Mouse (Mus musculus) right cerebral cortex, postnatal 4 days (tissue): ENCODE measurements at regions not wholly inside any gene's neighbourhood (a gene's known extent, or its start where the extent isn't known, plus 50 kb on each side); places are given as distances from the start of the nearest gene placed in this dataset.

ENCODE experiments used
- DNase-seq: peaks from one replicate; pipeline ENCODE4 v3.0.0-alpha.2; 2022

- DNase-seq: no peak
These were observed 186.3 kb downstream of the Usp46 start for GRCm38 (mm10) chr5:73881941-73882340.

- no peak for DNase-seq
These were observed 183.2 kb downstream of the Usp46 start for GRCm38 (mm10) chr5:73884998-73885397.

GRCm38 (mm10) chr5:73885691-73886090 lies 182.5 kb downstream of the Usp46 start:
- no peak for DNase-seq

GRCm38 (mm10) chr5:73887306-73887958 lies 180.8 kb downstream of the Usp46 start:
- no peak for DNase-seq

- no peak for DNase-seq
These were observed 179.8 kb downstream of the Usp46 start for GRCm38 (mm10) chr5:73888391-73888790.

- DNase-seq: no peak
These were observed 178.9 kb downstream of the Usp46 start for GRCm38 (mm10) chr5:73889342-73889741.

GRCm38 (mm10) chr5:73890942-73891341 lies 177.3 kb downstream of the Usp46 start:
- DNase-seq: no peak

- no peak for DNase-seq
These were observed 176.6 kb downstream of the Usp46 start for GRCm38 (mm10) chr5:73891606-73892005.

GRCm38 (mm10) chr5:73892440-73893225 lies 175.6 kb downstream of the Usp46 start:
- DNase-seq: no peak

- DNase-seq: no peak
These were observed 173.0 kb downstream of the Usp46 start for GRCm38 (mm10) chr5:73895186-73895585.

- DNase-seq: no peak
These were observed 171.4 kb downstream of the Usp46 start for GRCm38 (mm10) chr5:73896785-73897184.

- no peak for DNase-seq
These were observed 166.6 kb downstream of the Usp46 start for GRCm38 (mm10) chr5:73901651-73902050.

- DNase-seq: no peak
These were observed 165.6 kb downstream of the Usp46 start for GRCm38 (mm10) chr5:73902470-73903218.

- no peak for DNase-seq
These were observed 165.0 kb downstream of the Usp46 start for GRCm38 (mm10) chr5:73903219-73903570.

- no peak for DNase-seq
These were observed 164.0 kb downstream of the Usp46 start for GRCm38 (mm10) chr5:73904146-73904811.

GRCm38 (mm10) chr5:73912149-73912548 lies 156.1 kb downstream of the Usp46 start:
- DNase-seq: no peak

GRCm38 (mm10) chr5:73913116-73913515 lies 155.1 kb downstream of the Usp46 start:
- DNase-seq: no peak

- DNase-seq: no peak
These were observed 150.2 kb downstream of the Usp46 start for GRCm38 (mm10) chr5:73918011-73918410.

- no peak for DNase-seq
These were observed 148.3 kb downstream of the Usp46 start for GRCm38 (mm10) chr5:73919936-73920335.

- no peak for DNase-seq
These were observed 140.7 kb downstream of the Usp46 start for GRCm38 (mm10) chr5:73927534-73927933.

GRCm38 (mm10) chr5:73928691-73929090 lies 139.5 kb downstream of the Usp46 start:
- no peak for DNase-seq

GRCm38 (mm10) chr5:73930205-73930604 lies 138.0 kb downstream of the Usp46 start:
- DNase-seq: no peak

- DNase-seq: no peak
These were observed 130.4 kb downstream of the Usp46 start for GRCm38 (mm10) chr5:73937799-73938198.
